Mouse (Mus musculus) central nervous system, embryonic 14 days (tissue): ENCODE data around the gene Rasgef1b. TPM values are rescaled to one million over a fixed set of nuclear protein-coding genes. Genes with fewer than 3 reads are reported as not detected.

ENCODE experiments used
- polyA plus RNA-seq: library from polyadenylated mRNA; depleted of rRNA; stranded (reverse); fragments of >200 nt; gene quantifications from 2 replicates; pipeline ENCODE4 v1.2.3, GENCODE M21; 2012; rRNA removed

Gene Rasgef1b
- polyA plus RNA-seq, result 31.2 and 45.5 TPM in 2 replicates

GRCm38 (mm10) chr5:99728649-99729212 is at the start of gene Rasgef1b:
Gene Rasgef1b, minus strand, starts transcription at chr5:99729065.

Other genes starting within 250 kb of the Rasgef1b start
- gene Vamp9, start 177.2 kb upstream of the Rasgef1b start, polyA plus RNA-seq, result 0.16 and 0.59 TPM in 2 replicates
- gene Hnrnpd, start 249.9 kb upstream of the Rasgef1b start, polyA plus RNA-seq, result 371 and 407 TPM in 2 replicates
- gene 4930524J08Rik, start 250.0 kb upstream of the Rasgef1b start, polyA plus RNA-seq, result 3.8 and 4.3 TPM in 2 replicates